Mouse (Mus musculus) kidney, embryonic 15.5 days (tissue): Measurements from ENCODE around the gene Cacnb1. TPM values are rescaled to one million over a fixed set of nuclear protein-coding genes. Genes with fewer than 3 reads are reported as not detected.

Source experiments
- ATAC-seq: fragments of 200-750 bp; cut with Nextera tagmentation; replicated peaks from 2 replicates; pipeline ENCODE4 v1.8.0; 2017; ENCODE audit warnings: moderate TSS enrichment; ENCODE audit not compliant: low FRiP score
- H3K27ac ChIP-seq: fragments of 300-500 bp; sonication (generic); 2 replicates; pipeline ENCODE4 v1.5.1; 2015; ENCODE audit warnings: mild to moderate bottlenecking, inconsistent platforms
- H3K27me3 ChIP-seq: fragments of 300-500 bp; sonication (generic); 2 replicates; pipeline ENCODE4 v1.6.1; 2015; ENCODE audit warnings: inconsistent platforms
- H3K36me3 ChIP-seq: fragments of 300-500 bp; sonication (generic); 2 replicates; pipeline ENCODE4 v1.6.1; 2015; ENCODE audit warnings: inconsistent platforms
- H3K4me1 ChIP-seq: fragments of 300-500 bp; sonication (generic); 2 replicates; pipeline ENCODE4 v1.6.1; 2015; ENCODE audit warnings: inconsistent platforms
- H3K4me2 ChIP-seq: fragments of 300-500 bp; sonication (generic); 2 replicates; pipeline ENCODE4 v1.6.1; 2015; ENCODE audit warnings: moderate library complexity, mild to moderate bottlenecking, inconsistent platforms
- H3K4me3 ChIP-seq: fragments of 300-500 bp; sonication (generic); replicated peaks from 2 replicates; pipeline ENCODE4 v1.5.1; 2015; ENCODE audit warnings: mild to moderate bottlenecking, inconsistent platforms
- H3K9ac ChIP-seq: fragments of 300-500 bp; sonication (generic); 2 replicates; pipeline ENCODE4 v1.6.1; 2015; ENCODE audit warnings: mild to moderate bottlenecking, inconsistent platforms
- H3K9me3 ChIP-seq: fragments of 300-500 bp; sonication (generic); replicated peaks from 2 replicates; pipeline ENCODE4 v1.6.1; 2016; ENCODE audit warnings: inconsistent platforms
- WGBS: fragments of 180-500 bp; shearing (Covaris S2); methylation state at CpG from one replicate; pipeline ENCODE4 v1.1.7; 2015; ENCODE audit warnings: mixed read lengths; 5-methylcytosine and 5-hydroxymethylcytosine counted together
- polyA plus RNA-seq: library from polyadenylated mRNA; unstranded; fragments of >200 nt; fragmentation: Nextera tagmentation; extraction: Ambion mirVana; gene quantifications from 2 replicates; pipeline ENCODE4 v1.2.1, GENCODE M21; 2015

Cacnb1 gene
- polyA plus RNA-seq, 1 experiment from 2014 or later = 15.2 TPM

- peaks cover 55% of the 10 kb centered on the region for H3K36me3 ChIP-seq
- no peak overlapping the region for H3K4me3 ChIP-seq
- H3K27ac ChIP-seq = peak overlapping the region; percentile 51; the same call in 1 of the 2 replicates
- H3K4me2 ChIP-seq = no peak overlapping the region
- WGBS = 71% methylated on average over 8 of the region's 8 CpGs
- H3K9ac ChIP-seq = no peak overlapping the region
- ATAC-seq = no peak
- peaks cover 21% of the 10 kb centered on the region for H3K27me3 ChIP-seq
- no peaks in the 10 kb centered on the region for H3K9me3 ChIP-seq
- peaks cover 46% of the 10 kb centered on the region for H3K4me1 ChIP-seq
Observed at GRCm38 (mm10) chr11:98004161-98004560, 18.7 kb downstream of the Cacnb1 start.

GRCm38 (mm10) chr11:98003171-98003671 lies 19.6 kb downstream of the Cacnb1 start:
- peaks cover 21% of the 10 kb centered on the region for H3K27me3 ChIP-seq
- H3K9me3 ChIP-seq = no peaks in the 10 kb centered on the region
- 0 out of 2 replicates have a peak overlapping the region, but pooled peaks have one; percentile 32 for H3K27ac ChIP-seq
- H3K4me1 ChIP-seq = peaks cover 48% of the 10 kb centered on the region
- no peak overlapping the region for H3K4me3 ChIP-seq
- H3K4me2 ChIP-seq = 0 out of 2 replicates have a peak overlapping the region, but pooled peaks have one; percentile 28
- peaks cover 45% of the 10 kb centered on the region for H3K36me3 ChIP-seq
- no peak overlapping the region for H3K9ac ChIP-seq
- ATAC-seq = 0 out of 2 replicates have a peak, but pooled peaks have one; percentile 30
- 45% methylated on average over 17 of the region's 17 CpGs for WGBS

GRCm38 (mm10) chr11:98002627-98003026 lies 20.2 kb downstream of the Cacnb1 start:
- H3K4me3 ChIP-seq = 0 out of 2 replicates have a peak overlapping the region, but pooled peaks have one; percentile 7
- 0 out of 2 replicates have a peak overlapping the region, but pooled peaks have one; percentile 32 for H3K27ac ChIP-seq
- H3K27me3 ChIP-seq = peaks cover 21% of the 10 kb centered on the region
- no peak for ATAC-seq
- H3K36me3 ChIP-seq = peaks cover 39% of the 10 kb centered on the region
- H3K9me3 ChIP-seq = no peaks in the 10 kb centered on the region
- peak overlapping the region; percentile 28; the same call in 1 of the 2 replicates for H3K4me2 ChIP-seq
- 21% methylated on average over 12 of the region's 12 CpGs for WGBS
- no peak overlapping the region for H3K9ac ChIP-seq
- H3K4me1 ChIP-seq = peaks cover 48% of the 10 kb centered on the region

GRCm38 (mm10) chr11:98001986-98002385 lies 20.8 kb downstream of the Cacnb1 start:
- 63% methylated on average over 6 of the region's 6 CpGs for WGBS

GRCm38 (mm10) chr11:98001351-98001824 lies 21.4 kb downstream of the Cacnb1 start:
- Histone ChIP-seq H3K4me3 (no peak overlapping the region), H3K9me3 (no peaks in the 10 kb centered on the region), H3K36me3 (peaks cover 29% of the 10 kb centered on the region), H3K27me3 (peaks cover 21% of the 10 kb centered on the region), H3K9ac (no peak overlapping the region), H3K4me2 (no peak overlapping the region), H3K27ac (no peak overlapping the region), H3K4me1 (peaks cover 48% of the 10 kb centered on the region)
- ATAC-seq = no peak
- 30% methylated on average over 11 of the region's 11 CpGs for WGBS

More at GRCm38 (mm10) chr11:98001986-98002385, 20.8 kb downstream of the Cacnb1 start:
- no peaks in the 10 kb centered on the region for H3K9me3 ChIP-seq
- no peak for ATAC-seq
- peaks cover 21% of the 10 kb centered on the region for H3K27me3 ChIP-seq
- H3K27ac ChIP-seq = no peak overlapping the region
- no peak overlapping the region for H3K9ac ChIP-seq
- no peak overlapping the region for H3K4me3 ChIP-seq
- H3K36me3 ChIP-seq = peaks cover 33% of the 10 kb centered on the region
- H3K4me1 ChIP-seq = peaks cover 48% of the 10 kb centered on the region
- H3K4me2 ChIP-seq = no peak overlapping the region

- H3K4me3 ChIP-seq = no peak overlapping the region
- no peak overlapping the region for H3K27ac ChIP-seq
- peaks cover 53% of the 10 kb centered on the region for H3K4me1 ChIP-seq
- peaks cover 20% of the 10 kb centered on the region for H3K36me3 ChIP-seq
- no peak overlapping the region for H3K9ac ChIP-seq
- no peaks in the 10 kb centered on the region for H3K9me3 ChIP-seq
- WGBS = 19% methylated on average over 7 of the region's 7 CpGs
- no peak overlapping the region for H3K4me2 ChIP-seq
- ATAC-seq = no peak
- peaks cover 21% of the 10 kb centered on the region for H3K27me3 ChIP-seq
Observed at GRCm38 (mm10) chr11:98000378-98001140, 22.3 kb downstream of the Cacnb1 start.

- Histone ChIP-seq H3K27ac (no peak overlapping the region), H3K4me2 (no peak overlapping the region), H3K4me3 (no peak overlapping the region), H3K9ac (no peak overlapping the region), H3K4me1 (peaks cover 61% of the 10 kb centered on the region), H3K36me3 (peaks cover 12% of the 10 kb centered on the region), H3K27me3 (peaks cover 21% of the 10 kb centered on the region), H3K9me3 (no peaks in the 10 kb centered on the region)
- 36% methylated on average over 5 of the region's 5 CpGs for WGBS
- ATAC-seq = no peak
Observed at GRCm38 (mm10) chr11:97999748-98000147, 23.1 kb downstream of the Cacnb1 start.

- Histone ChIP-seq H3K4me1 (peaks cover 64% of the 10 kb centered on the region), H3K9me3 (no peaks in the 10 kb centered on the region), H3K36me3 (peaks cover 5% of the 10 kb centered on the region), H3K27ac (no peak overlapping the region), H3K4me3 (no peak overlapping the region), H3K4me2 (no peak overlapping the region), H3K9ac (no peak overlapping the region), H3K27me3 (peaks cover 21% of the 10 kb centered on the region)
- WGBS = 55% methylated on average over 7 of the region's 7 CpGs
- no peak for ATAC-seq
Observed at GRCm38 (mm10) chr11:97998898-97999608, 23.8 kb downstream of the Cacnb1 start.

- Histone ChIP-seq H3K27ac (no peak overlapping the region), H3K4me3 (no peak overlapping the region), H3K9me3 (no peaks in the 10 kb centered on the region), H3K9ac (no peak overlapping the region), H3K4me1 (peaks cover 56% of the 10 kb centered on the region), H3K4me2 (no peak overlapping the region), H3K27me3 (peaks cover 21% of the 10 kb centered on the region), H3K36me3 (0 out of 2 replicates have a peak, but pooled peaks cover 4% of the 10 kb centered on the region)
- no peak for ATAC-seq
- 78% methylated on average over 11 of the region's 11 CpGs for WGBS
Observed at GRCm38 (mm10) chr11:97998074-97998793, 24.6 kb downstream of the Cacnb1 start.

- Histone ChIP-seq H3K27me3 (peaks cover 21% of the 10 kb centered on the region), H3K9ac (no peak overlapping the region), H3K4me2 (no peak overlapping the region), H3K4me3 (no peak overlapping the region), H3K4me1 (peaks cover 48% of the 10 kb centered on the region), H3K36me3 (no peaks in the 10 kb centered on the region), H3K9me3 (no peaks in the 10 kb centered on the region), H3K27ac (no peak overlapping the region)
- ATAC-seq = no peak
- 73% methylated on average over 8 of the region's 8 CpGs for WGBS
Observed at GRCm38 (mm10) chr11:97997387-97997960, 25.4 kb downstream of the Cacnb1 start.

- H3K9me3 ChIP-seq = no peaks in the 10 kb centered on the region
- no peak overlapping the region for H3K4me2 ChIP-seq
- H3K27ac ChIP-seq = no peak overlapping the region
- no peaks in the 10 kb centered on the region for H3K36me3 ChIP-seq
- H3K4me3 ChIP-seq = no peak overlapping the region
- no peak overlapping the region for H3K9ac ChIP-seq
- no peak for ATAC-seq
- peaks cover 16% of the 10 kb centered on the region for H3K27me3 ChIP-seq
- WGBS = 73% methylated on average over 1 of the region's 1 CpGs
- peaks cover 43% of the 10 kb centered on the region for H3K4me1 ChIP-seq
Observed at GRCm38 (mm10) chr11:97996691-97997090, 26.1 kb downstream of the Cacnb1 start.
